Mouse (Mus musculus): ENCODE measurements around the gene Fbxl2. TPM values are rescaled to one million over a fixed set of nuclear protein-coding genes. Genes with fewer than 3 reads are reported as not detected.

The Fbxl2 gene
- polyA plus RNA-seq, 1 experiment = 28.4 TPM

GRCm38 (mm10) chr9:113992810-113993209 lies 53.2 kb downstream of the Fbxl2 start:
- Histone ChIP-seq H3K27me3 (ENCODE audit: control insufficient read depth, insufficient read depth, low read length) (no peaks in the 10 kb centered on the region), H3K27ac (ENCODE audit: insufficient read depth, low read length) (no peak overlapping the region), H3K4me1 (ENCODE audit: control insufficient read depth, insufficient read depth, low read length) (no peaks in the 10 kb centered on the region), H3K4me3 (replicated peaks; ENCODE audit: insufficient read depth, low read depth, low read length) (no peak overlapping the region)
- WGBS = 93% methylated on average over 7 of the region's 7 CpGs
- no peak for DNase-seq
- TF ChIP-seq CTCF (IDR thresholded peaks at IDR 0.05; ENCODE audit: borderline replicate concordance, insufficient read depth, low read depth, low read length) (no peak), POLR2A (IDR thresholded peaks at IDR 0.05; ENCODE audit: borderline replicate concordance, insufficient read depth, low read length) (no peak)

DNA sequence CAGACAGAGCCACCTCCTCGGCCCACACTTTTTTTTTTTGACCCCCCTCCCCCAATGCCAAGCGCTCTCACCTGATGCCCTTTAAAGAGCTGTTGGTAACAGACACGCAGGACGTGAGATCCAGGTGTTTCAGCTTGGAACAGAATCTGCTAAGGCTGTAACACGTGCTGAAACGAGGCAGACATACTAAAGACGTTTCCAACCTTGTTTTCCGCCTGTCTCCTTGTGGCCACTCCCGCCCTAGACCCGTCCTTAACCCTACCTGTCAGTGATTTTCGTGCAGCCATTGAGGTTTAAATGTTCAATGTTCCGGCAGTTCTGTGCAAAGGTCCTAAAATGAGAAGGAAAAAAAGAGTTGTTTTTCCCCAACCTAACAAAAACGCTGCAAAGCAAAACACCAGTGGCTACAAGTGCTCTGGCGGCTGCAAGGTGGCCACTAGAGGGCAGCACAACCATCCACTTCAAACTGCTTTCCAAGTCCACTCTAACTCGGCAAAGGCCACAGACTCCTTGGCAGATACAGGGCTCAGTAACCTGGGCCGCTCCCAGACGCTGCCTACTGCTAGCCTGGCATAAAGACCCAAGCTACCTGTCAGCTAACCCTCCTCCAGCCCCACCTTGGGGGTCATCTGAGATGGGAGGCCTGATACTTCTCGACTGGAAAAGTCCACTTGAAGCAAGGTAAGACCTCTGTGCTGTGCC lies 55.3 kb downstream of the Fbxl2 start:
- 27% methylated on average over 18 of the region's 18 CpGs for WGBS
- TF ChIP-seq CTCF (IDR thresholded peaks at IDR 0.05; ENCODE audit: borderline replicate concordance, insufficient read depth, low read depth, low read length) = peak; percentile 83
- no peak for TF ChIP-seq POLR2A (IDR thresholded peaks at IDR 0.05; ENCODE audit: borderline replicate concordance, insufficient read depth, low read length)
- Histone ChIP-seq H3K4me1 (ENCODE audit: control insufficient read depth, insufficient read depth, low read length) (no peaks in the 10 kb centered on the region), H3K27ac (ENCODE audit: insufficient read depth, low read length) (no peak overlapping the region), H3K27me3 (ENCODE audit: control insufficient read depth, insufficient read depth, low read length) (no peaks in the 10 kb centered on the region), H3K4me3 (replicated peaks; ENCODE audit: insufficient read depth, low read depth, low read length) (no peak overlapping the region)
- peak; percentile 74 to 82 for DNase-seq

DNA sequence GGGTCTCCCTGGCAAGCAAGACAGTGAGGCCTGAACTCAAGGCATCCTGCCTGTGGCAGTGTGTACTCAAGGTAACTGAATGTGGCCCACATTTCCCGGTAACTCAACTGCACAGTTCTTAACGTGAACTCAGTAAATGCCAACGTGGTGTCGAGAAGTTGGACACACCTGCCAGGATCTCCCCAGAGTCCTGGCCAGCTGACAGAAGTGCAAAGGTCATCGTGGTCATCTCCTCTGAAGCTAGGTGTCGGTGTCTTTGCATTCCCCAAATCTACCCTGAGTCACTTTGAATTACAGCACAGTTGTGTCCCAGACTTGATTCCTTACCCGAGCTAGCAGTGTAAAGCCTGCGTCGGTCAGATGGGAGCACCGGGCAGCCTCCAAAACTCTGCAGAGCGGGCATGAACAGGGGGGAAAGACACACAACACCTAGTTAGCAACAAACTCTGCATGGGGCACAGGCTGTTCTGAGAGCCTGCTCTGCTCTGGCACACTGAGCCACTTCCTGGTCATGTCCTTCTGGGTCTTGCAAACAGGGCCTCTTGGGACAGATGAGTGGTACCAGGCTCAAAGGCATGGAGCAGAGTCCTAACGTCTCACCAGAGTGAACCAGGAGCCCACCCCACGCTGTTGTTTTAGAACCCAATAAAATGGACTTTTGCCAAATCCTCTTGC lies 60.9 kb downstream of the Fbxl2 start:
- 49% methylated on average over 13 of the region's 13 CpGs for WGBS
- peaks cover 20% of the 10 kb centered on the region for H3K4me1 ChIP-seq (ENCODE audit: control insufficient read depth, insufficient read depth, low read length)
- TF ChIP-seq POLR2A (IDR thresholded peaks at IDR 0.05; ENCODE audit: borderline replicate concordance, insufficient read depth, low read length) = no peak

DNA sequence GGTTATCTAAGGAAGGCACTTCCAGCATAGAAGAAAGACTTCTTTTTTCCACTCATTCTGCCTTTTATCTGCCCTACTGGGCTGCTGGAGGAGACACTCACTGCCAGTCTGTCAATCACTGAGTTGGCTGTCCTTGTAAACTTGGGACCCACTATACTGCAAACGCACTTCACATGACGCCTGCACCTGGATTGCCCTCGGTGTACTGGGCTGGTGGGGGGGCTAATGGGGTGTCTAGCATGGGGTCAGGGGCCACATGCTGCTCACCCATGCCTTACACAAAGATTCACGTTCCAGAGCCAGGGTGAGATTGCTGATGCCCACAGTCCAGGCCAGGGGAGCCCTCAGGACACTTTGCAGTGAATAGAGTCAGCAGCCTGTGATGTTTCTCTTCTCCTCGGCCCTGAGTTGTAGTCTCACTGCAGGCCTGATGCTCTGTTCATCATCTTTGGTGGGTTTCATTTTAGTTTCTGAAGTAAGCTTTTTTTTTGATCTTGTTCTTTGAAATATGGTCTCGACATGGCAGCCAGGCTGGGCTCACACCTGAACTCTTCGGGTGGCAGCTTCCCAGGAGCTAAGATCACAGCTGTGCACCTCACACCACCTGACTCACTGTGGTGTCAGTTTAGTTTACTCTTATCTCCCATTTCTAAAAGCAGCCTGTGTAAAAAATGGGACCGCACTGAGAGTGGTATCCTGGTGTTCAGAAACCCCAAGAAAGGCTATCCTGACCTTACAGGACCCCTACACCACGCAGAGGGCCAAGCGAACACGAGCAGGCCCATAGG lies 62.9 kb downstream of the Fbxl2 start:
- Histone ChIP-seq H3K4me3 (replicated peaks; ENCODE audit: insufficient read depth, low read depth, low read length) (no peak overlapping the region), H3K27ac (ENCODE audit: insufficient read depth, low read length) (no peak overlapping the region), H3K27me3 (ENCODE audit: control insufficient read depth, insufficient read depth, low read length) (no peaks in the 10 kb centered on the region), H3K4me1 (ENCODE audit: control insufficient read depth, insufficient read depth, low read length) (peaks cover 20% of the 10 kb centered on the region)
- WGBS = 81% methylated on average over 11 of the region's 11 CpGs
- no peak for DNase-seq
- TF ChIP-seq CTCF (IDR thresholded peaks at IDR 0.05; ENCODE audit: borderline replicate concordance, insufficient read depth, low read depth, low read length) (no peak), POLR2A (IDR thresholded peaks at IDR 0.05; ENCODE audit: borderline replicate concordance, insufficient read depth, low read length) (no peak)

More for the DNA sequence above, 60.9 kb downstream of the Fbxl2 start:
- no peak for DNase-seq
- Histone ChIP-seq H3K27ac (ENCODE audit: insufficient read depth, low read length) (no peak overlapping the region), H3K4me3 (replicated peaks; ENCODE audit: insufficient read depth, low read depth, low read length) (no peak overlapping the region), H3K27me3 (ENCODE audit: control insufficient read depth, insufficient read depth, low read length) (no peaks in the 10 kb centered on the region)

GRCm38 (mm10) chr9:113982451-113982850 lies 63.5 kb downstream of the Fbxl2 start:
- Histone ChIP-seq H3K4me3 (replicated peaks; ENCODE audit: insufficient read depth, low read depth, low read length) (no peak overlapping the region), H3K27ac (ENCODE audit: insufficient read depth, low read length) (no peak overlapping the region), H3K4me1 (ENCODE audit: control insufficient read depth, insufficient read depth, low read length) (peaks cover 20% of the 10 kb centered on the region), H3K27me3 (ENCODE audit: control insufficient read depth, insufficient read depth, low read length) (no peaks in the 10 kb centered on the region)
- WGBS = 94% methylated on average over 2 of the region's 2 CpGs
- TF ChIP-seq POLR2A (IDR thresholded peaks at IDR 0.05; ENCODE audit: borderline replicate concordance, insufficient read depth, low read length) (no peak), CTCF (IDR thresholded peaks at IDR 0.05; ENCODE audit: borderline replicate concordance, insufficient read depth, low read depth, low read length) (no peak)
- DNase-seq = no peak

- WGBS = 8% methylated on average over 16 of the region's 16 CpGs
- TF ChIP-seq CTCF (IDR thresholded peaks at IDR 0.05; ENCODE audit: borderline replicate concordance, insufficient read depth, low read depth, low read length) (no peak), POLR2A (IDR thresholded peaks at IDR 0.05; ENCODE audit: borderline replicate concordance, insufficient read depth, low read length) (no peak)
- DNase-seq = peak in 1 of 2 experiments; percentile 26
Measured at GRCm38 (mm10) chr9:113981099-113981880, 64.7 kb downstream of the Fbxl2 start.

DNA sequence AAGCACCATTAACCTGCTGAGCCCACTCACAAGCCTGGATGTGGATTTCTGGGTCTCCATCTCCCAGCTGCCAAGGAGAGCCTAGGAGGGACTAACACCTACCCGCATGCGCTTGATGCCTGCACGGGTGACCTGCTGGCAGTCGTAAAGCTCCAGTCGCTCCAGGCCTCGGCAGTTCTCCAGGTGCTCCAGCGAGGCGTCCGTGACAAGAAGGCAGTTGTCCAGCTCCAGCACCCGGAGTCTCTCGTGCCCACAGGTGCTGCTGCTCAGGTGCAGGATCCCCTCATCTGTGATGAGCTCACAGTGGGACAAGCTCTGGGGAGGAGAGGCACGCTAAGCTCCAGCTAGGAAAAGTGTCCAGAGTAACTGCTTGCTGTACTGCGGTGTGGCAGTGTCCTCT lies 66.6 kb downstream of the Fbxl2 start:
- no peak overlapping the region for H3K4me3 ChIP-seq (replicated peaks; ENCODE audit: insufficient read depth, low read depth, low read length)
- WGBS = 46% methylated on average over 13 of the region's 13 CpGs

More at GRCm38 (mm10) chr9:113981099-113981880, 64.7 kb downstream of the Fbxl2 start:
- H3K27ac ChIP-seq (ENCODE audit: insufficient read depth, low read length) = peak overlapping the region; percentile 24; the same call in 1 of the 2 replicates
- no peak overlapping the region for H3K4me3 ChIP-seq (replicated peaks; ENCODE audit: insufficient read depth, low read depth, low read length)
- peaks cover 20% of the 10 kb centered on the region for H3K4me1 ChIP-seq (ENCODE audit: control insufficient read depth, insufficient read depth, low read length)
- no peaks in the 10 kb centered on the region for H3K27me3 ChIP-seq (ENCODE audit: control insufficient read depth, insufficient read depth, low read length)

More for the DNA sequence above, 66.6 kb downstream of the Fbxl2 start:
- Histone ChIP-seq H3K4me1 (ENCODE audit: control insufficient read depth, insufficient read depth, low read length) (peaks cover 14% of the 10 kb centered on the region), H3K27ac (ENCODE audit: insufficient read depth, low read length) (no peak overlapping the region), H3K27me3 (ENCODE audit: control insufficient read depth, insufficient read depth, low read length) (no peaks in the 10 kb centered on the region)
- DNase-seq = peak; percentile 44 to 51
- TF ChIP-seq POLR2A (IDR thresholded peaks at IDR 0.05; ENCODE audit: borderline replicate concordance, insufficient read depth, low read length) = no peak
- TF ChIP-seq CTCF (IDR thresholded peaks at IDR 0.05; ENCODE audit: borderline replicate concordance, insufficient read depth, low read depth, low read length) = no peak
